Mouse (Mus musculus) spleen, adult 12 weeks (tissue): Measurements from ENCODE around the gene Efnb3.

ENCODE experiments used
- DNase-seq: peaks from one replicate; pipeline ENCODE4 v3.0.0; 2022; ENCODE audit warnings: low spot score

Efnb3 gene

GRCm38 (mm10) chr11:69582230-69582805 lies 22.3 kb upstream of the Efnb3 start:
- no peak for DNase-seq

- DNase-seq: no peak
These were observed 21.8 kb upstream of the Efnb3 start for GRCm38 (mm10) chr11:69581814-69582213.

- peak; percentile 85 for DNase-seq
These were observed 21.2 kb upstream of the Efnb3 start for GRCm38 (mm10) chr11:69581147-69581688.

GRCm38 (mm10) chr11:69580572-69581146 lies 20.7 kb upstream of the Efnb3 start:
- peak; percentile 25 for DNase-seq

- peak; percentile 82 for DNase-seq
These were observed 20.1 kb upstream of the Efnb3 start, which contains the start of the genes Wrap53 and Trp53 for GRCm38 (mm10) chr11:69580091-69580514. TSS of gene Wrap53 (minus strand) at chr11:69580255. TSS of gene Trp53 (plus strand) at chr11:69580359.

GRCm38 (mm10) chr11:69579128-69580017 lies 19.4 kb upstream of the Efnb3 start:
- peak; percentile 97 for DNase-seq

GRCm38 (mm10) chr11:69578301-69578700 lies 18.3 kb upstream of the Efnb3 start:
- no peak for DNase-seq

- DNase-seq: no peak
These were observed 16.3 kb upstream of the Efnb3 start for GRCm38 (mm10) chr11:69576307-69576706.

GRCm38 (mm10) chr11:69575220-69575619 lies 15.2 kb upstream of the Efnb3 start:
- DNase-seq: no peak

- no peak for DNase-seq
These were observed 5.1 kb upstream of the Efnb3 start for GRCm38 (mm10) chr11:69565131-69565530.

GRCm38 (mm10) chr11:69564391-69564790 lies 4.4 kb upstream of the Efnb3 start:
- no peak for DNase-seq

- no peak for DNase-seq
These were observed 3.4 kb upstream of the Efnb3 start for GRCm38 (mm10) chr11:69563373-69563772.

- DNase-seq: no peak
These were observed 1.2 kb upstream of the Efnb3 start for GRCm38 (mm10) chr11:69560896-69561854.

GRCm38 (mm10) chr11:69559183-69559582 lies 822 bp downstream of the Efnb3 start:
- DNase-seq: no peak

GRCm38 (mm10) chr11:69558756-69559155 lies 1.2 kb downstream of the Efnb3 start:
- no peak for DNase-seq

GRCm38 (mm10) chr11:69557381-69557958 lies 2.5 kb downstream of the Efnb3 start:
- no peak for DNase-seq

- no peak for DNase-seq
These were observed 5.4 kb downstream of the Efnb3 start for GRCm38 (mm10) chr11:69554539-69555140.

GRCm38 (mm10) chr11:69553341-69553721 lies 6.7 kb downstream of the Efnb3 start:
- DNase-seq: no peak

GRCm38 (mm10) chr11:69552622-69553340 lies 7.2 kb downstream of the Efnb3 start:
- no peak for DNase-seq

- DNase-seq: no peak
These were observed 8.7 kb downstream of the Efnb3 start for GRCm38 (mm10) chr11:69551310-69551709.
